Mouse (Mus musculus): ENCODE results near the gene Glis3. TPM values are rescaled to one million over a fixed set of nuclear protein-coding genes. Genes with fewer than 3 reads are reported as not detected.

Glis3 gene
- polyA plus RNA-seq, 1 experiment from 2014 or later, result 8.5 TPM

DNA sequence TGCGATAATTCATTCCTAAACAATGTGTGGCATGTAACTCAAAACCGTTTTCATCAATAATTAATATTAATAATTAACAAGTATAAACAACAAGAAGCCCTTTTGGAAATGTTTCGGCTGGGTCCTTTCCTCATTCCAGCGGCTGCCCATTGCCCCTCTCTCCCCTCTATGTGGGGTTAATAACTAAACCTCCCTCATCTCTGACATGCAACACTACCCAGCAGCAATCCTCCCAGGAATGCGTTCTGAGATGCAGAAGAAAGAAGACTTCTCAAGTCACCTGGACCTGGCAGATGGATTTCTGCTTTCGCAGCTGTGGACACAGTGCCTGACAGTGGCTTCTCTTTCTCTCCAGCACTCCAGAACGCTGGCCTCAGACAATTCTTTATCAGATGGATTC, 120.0 kb downstream of the Glis3 start:
- no peak overlapping the region for H3K4me3 ChIP-seq (replicated peaks)
- peaks cover 16% of the 10 kb centered on the region; the same call in 1 of the 2 replicates for H3K4me1 ChIP-seq
- no peak overlapping the region for H3K9ac ChIP-seq
- no peak for ATAC-seq (ENCODE audit: insufficient number of reproducible peaks, low FRiP score, low TSS enrichment, low read depth)
- no peaks in the 10 kb centered on the region for H3K27me3 ChIP-seq
- WGBS, result 64% methylated on average over 7 of the region's 7 CpGs
- no peak overlapping the region for H3K27ac ChIP-seq (replicated peaks)
- H3K4me2 ChIP-seq (replicated peaks), result no peak overlapping the region
- H3K9me3 ChIP-seq (replicated peaks), result no peaks in the 10 kb centered on the region
- no peaks in the 10 kb centered on the region for H3K36me3 ChIP-seq

GRCm38 (mm10) chr19:28559400-28559799, 120.5 kb downstream of the Glis3 start:
- no peaks in the 10 kb centered on the region for H3K36me3 ChIP-seq
- H3K27ac ChIP-seq (replicated peaks), result no peak overlapping the region
- peaks cover 16% of the 10 kb centered on the region; the same call in 1 of the 2 replicates for H3K4me1 ChIP-seq
- no peak overlapping the region for H3K9ac ChIP-seq
- no peak for ATAC-seq (ENCODE audit: insufficient number of reproducible peaks, low FRiP score, low TSS enrichment, low read depth)
- no peak overlapping the region for H3K4me3 ChIP-seq (replicated peaks)
- WGBS, result 73% methylated on average over 10 of the region's 10 CpGs
- H3K27me3 ChIP-seq, result no peaks in the 10 kb centered on the region
- no peak overlapping the region for H3K4me2 ChIP-seq (replicated peaks)
- no peaks in the 10 kb centered on the region for H3K9me3 ChIP-seq (replicated peaks)

DNA sequence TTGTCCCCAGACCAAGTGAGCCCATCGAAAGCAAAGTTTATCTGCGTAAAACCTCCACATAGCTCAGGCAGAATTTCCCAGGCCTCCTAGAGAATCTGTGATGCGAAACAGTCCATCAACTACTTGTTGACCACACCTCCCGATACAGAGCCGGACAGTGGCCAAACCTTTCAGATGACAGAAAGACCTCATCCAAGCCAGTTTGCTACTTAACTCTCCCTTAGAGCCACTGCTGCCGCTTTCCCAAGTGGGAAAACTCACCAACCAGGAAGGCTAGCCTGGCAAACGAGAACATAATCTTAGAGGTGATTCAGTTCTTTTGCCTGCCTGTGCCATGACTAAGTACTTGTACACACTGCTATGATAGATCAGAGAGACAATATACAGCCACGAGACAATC, 121.2 kb downstream of the Glis3 start:
- Histone ChIP-seq H3K9me3 (replicated peaks) (no peaks in the 10 kb centered on the region), H3K9ac (no peak overlapping the region), H3K4me3 (replicated peaks) (no peak overlapping the region), H3K36me3 (no peaks in the 10 kb centered on the region), H3K27ac (replicated peaks) (no peak overlapping the region), H3K4me2 (replicated peaks) (no peak overlapping the region), H3K4me1 (peaks cover 16% of the 10 kb centered on the region; the same call in 1 of the 2 replicates), H3K27me3 (no peaks in the 10 kb centered on the region)
- ATAC-seq (ENCODE audit: insufficient number of reproducible peaks, low FRiP score, low TSS enrichment, low read depth), result no peak
- WGBS, result 69% methylated on average over 8 of the region's 8 CpGs

GRCm38 (mm10) chr19:28557559-28558328, 122.1 kb downstream of the Glis3 start:
- no peak overlapping the region for H3K27ac ChIP-seq (replicated peaks)
- 34% methylated on average over 5 of the region's 5 CpGs for WGBS
- H3K36me3 ChIP-seq, result no peaks in the 10 kb centered on the region
- no peak for ATAC-seq (ENCODE audit: insufficient number of reproducible peaks, low FRiP score, low TSS enrichment, low read depth)
- no peak overlapping the region for H3K4me3 ChIP-seq (replicated peaks)
- no peaks in the 10 kb centered on the region for H3K9me3 ChIP-seq (replicated peaks)
- no peak overlapping the region for H3K4me2 ChIP-seq (replicated peaks)
- H3K4me1 ChIP-seq, result peaks cover 16% of the 10 kb centered on the region; the same call in 1 of the 2 replicates
- no peaks in the 10 kb centered on the region for H3K27me3 ChIP-seq
- no peak overlapping the region for H3K9ac ChIP-seq

- Histone ChIP-seq H3K4me1 (peaks cover 9% of the 10 kb centered on the region; the same call in 1 of the 2 replicates), H3K27ac (replicated peaks) (no peak overlapping the region), H3K4me2 (replicated peaks) (no peak overlapping the region), H3K27me3 (no peaks in the 10 kb centered on the region), H3K9ac (no peak overlapping the region), H3K4me3 (replicated peaks) (no peak overlapping the region), H3K9me3 (replicated peaks) (no peaks in the 10 kb centered on the region), H3K36me3 (no peaks in the 10 kb centered on the region)
- WGBS, result 79% methylated on average over 6 of the region's 6 CpGs
- ATAC-seq (ENCODE audit: insufficient number of reproducible peaks, low FRiP score, low TSS enrichment, low read depth), result no peak
These were observed 124.5 kb downstream of the Glis3 start for GRCm38 (mm10) chr19:28555181-28555929.

GRCm38 (mm10) chr19:28550611-28551010, 129.3 kb downstream of the Glis3 start:
- H3K4me3 ChIP-seq (replicated peaks), result no peak overlapping the region
- H3K27ac ChIP-seq (replicated peaks), result no peak overlapping the region
- no peaks in the 10 kb centered on the region for H3K36me3 ChIP-seq
- H3K27me3 ChIP-seq, result no peaks in the 10 kb centered on the region
- ATAC-seq (ENCODE audit: insufficient number of reproducible peaks, low FRiP score, low TSS enrichment, low read depth), result no peak
- H3K9ac ChIP-seq, result no peak overlapping the region
- no peaks in the 10 kb centered on the region for H3K4me1 ChIP-seq
- WGBS, result 65% methylated on average over 8 of the region's 8 CpGs
- no peak overlapping the region for H3K4me2 ChIP-seq (replicated peaks)
- no peaks in the 10 kb centered on the region for H3K9me3 ChIP-seq (replicated peaks)

- no peak overlapping the region for H3K9ac ChIP-seq
- ATAC-seq (ENCODE audit: insufficient number of reproducible peaks, low FRiP score, low TSS enrichment, low read depth), result no peak
- H3K27ac ChIP-seq (replicated peaks), result no peak overlapping the region
- H3K27me3 ChIP-seq, result no peaks in the 10 kb centered on the region
- no peaks in the 10 kb centered on the region for H3K9me3 ChIP-seq (replicated peaks)
- H3K4me1 ChIP-seq, result no peaks in the 10 kb centered on the region
- H3K4me2 ChIP-seq (replicated peaks), result no peak overlapping the region
- 93% methylated on average over 3 of the region's 3 CpGs for WGBS
- no peaks in the 10 kb centered on the region for H3K36me3 ChIP-seq
- H3K4me3 ChIP-seq (replicated peaks), result no peak overlapping the region
These were observed 132.9 kb downstream of the Glis3 start for GRCm38 (mm10) chr19:28546933-28547332.

DNA sequence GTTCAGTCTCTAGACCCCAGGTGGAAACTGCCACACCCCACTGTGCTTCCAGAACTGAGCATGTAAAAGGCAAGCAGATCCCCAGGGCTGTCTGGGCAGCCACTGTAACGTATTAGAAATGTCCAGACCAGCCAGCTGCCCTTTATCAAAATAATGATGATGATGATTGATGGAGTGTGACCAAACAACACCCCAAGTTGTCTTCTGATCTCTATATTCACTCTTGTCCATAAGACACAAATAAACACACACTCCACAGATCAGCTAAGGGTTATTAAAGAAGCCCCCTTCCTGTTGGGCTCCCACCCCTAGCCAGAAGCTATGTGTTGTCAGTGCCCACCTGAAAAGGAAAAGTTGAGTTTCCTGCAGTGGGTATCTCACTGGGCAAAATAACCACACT, 134.4 kb downstream of the Glis3 start:
- ATAC-seq (ENCODE audit: insufficient number of reproducible peaks, low FRiP score, low TSS enrichment, low read depth), result no peak
- Histone ChIP-seq H3K4me1 (no peaks in the 10 kb centered on the region), H3K4me3 (replicated peaks) (no peak overlapping the region), H3K4me2 (replicated peaks) (no peak overlapping the region), H3K27me3 (no peaks in the 10 kb centered on the region), H3K27ac (replicated peaks) (no peak overlapping the region), H3K9ac (no peak overlapping the region), H3K9me3 (replicated peaks) (no peaks in the 10 kb centered on the region), H3K36me3 (no peaks in the 10 kb centered on the region)
- 65% methylated on average over 1 of the region's 1 CpGs for WGBS

DNA sequence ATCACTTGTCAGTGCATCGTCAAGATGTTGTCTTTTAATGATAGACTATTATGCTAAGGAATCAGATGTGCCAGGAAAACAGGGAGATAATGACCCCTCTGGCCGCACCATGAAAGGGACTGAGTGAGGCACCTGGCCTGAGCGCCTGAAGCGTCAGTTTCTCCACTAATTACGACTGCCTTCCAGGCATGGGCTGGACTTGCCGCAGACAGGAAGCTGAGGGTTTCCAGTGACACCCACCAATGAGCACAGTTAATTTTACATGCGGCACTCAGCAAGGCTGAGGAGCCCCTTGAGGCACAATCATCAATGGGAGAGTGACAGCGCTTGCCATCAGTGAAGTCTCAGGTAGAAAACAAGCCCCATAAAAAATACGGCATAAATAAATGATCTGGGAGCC, 141.1 kb downstream of the Glis3 start:
- Histone ChIP-seq H3K4me2 (replicated peaks) (no peak overlapping the region), H3K9me3 (replicated peaks) (no peaks in the 10 kb centered on the region), H3K27me3 (no peaks in the 10 kb centered on the region), H3K36me3 (no peaks in the 10 kb centered on the region), H3K4me3 (replicated peaks) (no peak overlapping the region), H3K27ac (replicated peaks) (no peak overlapping the region), H3K9ac (no peak overlapping the region), H3K4me1 (no peaks in the 10 kb centered on the region)
- no peak for ATAC-seq (ENCODE audit: insufficient number of reproducible peaks, low FRiP score, low TSS enrichment, low read depth)
- WGBS, result 33% methylated on average over 9 of the region's 9 CpGs

DNA sequence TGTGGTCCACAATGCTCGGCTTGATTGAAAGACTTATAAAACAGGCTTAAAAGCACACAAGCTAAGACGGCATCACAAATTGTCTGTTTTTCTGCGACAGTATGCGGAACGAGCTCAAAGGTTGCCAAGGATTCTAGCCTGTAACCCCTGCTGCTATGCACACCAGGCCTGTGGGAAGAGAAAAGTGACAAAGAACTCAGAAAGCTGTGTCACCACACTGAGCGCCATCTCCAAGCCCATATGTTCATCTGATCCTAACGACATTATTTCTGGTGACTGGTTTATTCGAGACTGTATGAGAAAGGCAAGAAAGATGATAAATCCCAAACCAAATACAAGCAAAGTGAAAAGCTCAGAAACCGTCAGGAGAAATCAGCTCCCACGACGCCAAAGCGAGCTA, 144.9 kb downstream of the Glis3 start:
- Histone ChIP-seq H3K27ac (replicated peaks) (no peak overlapping the region), H3K27me3 (no peaks in the 10 kb centered on the region), H3K36me3 (no peaks in the 10 kb centered on the region), H3K9me3 (replicated peaks) (no peaks in the 10 kb centered on the region), H3K4me2 (replicated peaks) (no peak overlapping the region), H3K4me3 (replicated peaks) (no peak overlapping the region), H3K9ac (no peak overlapping the region), H3K4me1 (no peaks in the 10 kb centered on the region)
- 78% methylated on average over 12 of the region's 12 CpGs for WGBS
- ATAC-seq (ENCODE audit: insufficient number of reproducible peaks, low FRiP score, low TSS enrichment, low read depth), result no peak

GRCm38 (mm10) chr19:28533576-28533975, 146.3 kb downstream of the Glis3 start:
- H3K9ac ChIP-seq, result no peak overlapping the region
- no peak for ATAC-seq (ENCODE audit: insufficient number of reproducible peaks, low FRiP score, low TSS enrichment, low read depth)
- no peaks in the 10 kb centered on the region for H3K36me3 ChIP-seq
- H3K9me3 ChIP-seq (replicated peaks), result no peaks in the 10 kb centered on the region
- H3K4me1 ChIP-seq, result no peaks in the 10 kb centered on the region
- no peak overlapping the region for H3K4me2 ChIP-seq (replicated peaks)
- H3K27ac ChIP-seq (replicated peaks), result no peak overlapping the region
- no peak overlapping the region for H3K4me3 ChIP-seq (replicated peaks)
- 72% methylated on average over 3 of the region's 3 CpGs for WGBS
- H3K27me3 ChIP-seq, result no peaks in the 10 kb centered on the region
